ENCODE assay signal across 11 mouse cellular contexts in the genomic region with DNA sequence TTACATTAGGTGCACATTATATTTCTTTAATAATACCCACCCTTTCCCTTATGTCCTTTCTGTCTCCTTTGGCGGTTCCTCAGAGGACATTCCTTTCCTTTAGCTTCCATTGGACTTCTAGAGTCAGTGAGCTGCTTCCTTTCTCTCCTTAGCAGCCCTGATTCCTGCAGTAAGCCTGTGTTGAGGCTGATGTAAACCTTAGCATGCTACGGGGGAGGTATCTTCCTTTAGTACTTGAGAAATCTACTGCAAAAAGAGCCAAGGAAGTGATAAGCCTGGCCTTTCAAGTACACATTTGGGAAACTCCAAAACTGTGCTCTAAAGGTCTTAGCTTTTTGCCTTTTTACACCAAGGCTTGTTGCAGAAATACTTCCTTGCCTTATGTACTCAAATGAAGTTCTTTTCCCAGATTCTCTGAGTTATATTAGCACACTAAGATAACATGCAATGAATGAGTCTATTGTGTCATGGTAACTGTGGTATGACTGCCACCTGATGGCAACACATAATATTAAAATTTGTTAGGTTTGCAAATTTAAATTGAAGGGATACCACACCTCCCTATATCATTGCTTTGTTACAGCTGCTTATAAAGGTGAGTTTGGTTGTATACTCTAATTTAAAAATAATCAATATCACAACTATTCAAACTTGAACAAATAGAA. TPM values are rescaled to one million over a fixed set of nuclear protein-coding genes. Genes with fewer than 3 reads are reported as not detected.
DNase-seq lines count a peak whose midpoint lies in the region; ATAC-seq and TF ChIP-seq lines count a peak whose summit lies in the region.
"Had no signal": no experiment of that assay in that cellular context is flagged by ENCODE, and none has a peak within 500 bp of the region (broad histone marks: within the 10 kb centered on the region; RNA-seq: fewer than 3 reads in every experiment).

No protein-coding gene starts in this region.

- no peak overlapping the region for H3K4me3 ChIP-seq in gastrocnemius, adult 2 months
- H3K4me3 ChIP-seq in lung, embryonic 16.5 days (ENCODE audit: low read length), result no peak overlapping the region
- no peak overlapping the region for H3K4me3 ChIP-seq in kidney, embryonic 16.5 days (ENCODE audit: low read length)
- H3K4me3 ChIP-seq: heart, embryonic 15.5 days had no signal

- ATAC-seq in lung, embryonic 16.5 days (ENCODE audit: low read depth), result peak; percentile 51; the same call in 1 of the 2 replicates
- ATAC-seq in kidney, embryonic 16.5 days (ENCODE audit: low FRiP score, low TSS enrichment), result no peak
- ATAC-seq: Patski had no signal

- intact Hi-C loops in gastrocnemius, adult 2 months (cut with DNase I), result loop anchor here (5.0 kb wide), 1 partner anchor 207 kb away; no protein-coding TSS in a partner anchor
- intact Hi-C loops in gastrocnemius, postnatal 36 days (cut with DNase I), result loop anchor here (5.0 kb wide), 1 partner anchor 212 kb away; no protein-coding TSS in a partner anchor

- no peak overlapping the region for H3K9ac ChIP-seq in lung, embryonic 16.5 days (ENCODE audit: low read length)
- H3K9ac ChIP-seq in kidney, embryonic 16.5 days (replicated peaks; ENCODE audit: low read length), result no peak overlapping the region
- H3K9ac ChIP-seq: heart, embryonic 15.5 days had no signal

- TF ChIP-seq CTCF in gastrocnemius, adult 2 months (IDR thresholded peaks at IDR 0.05), result peak; percentile 46

- no peaks in the 10 kb centered on the region for H3K9me3 ChIP-seq in lung, embryonic 16.5 days (ENCODE audit: control insufficient read depth, low read length)
- no peaks in the 10 kb centered on the region for H3K9me3 ChIP-seq in kidney, embryonic 16.5 days (ENCODE audit: low read length)
- H3K9me3 ChIP-seq: heart, embryonic 15.5 days had no signal

- no peaks in the 10 kb centered on the region for H3K4me1 ChIP-seq in lung, embryonic 16.5 days (replicated peaks; ENCODE audit: control insufficient read depth, insufficient read depth, low read length)
- H3K4me1 ChIP-seq in kidney, embryonic 16.5 days (ENCODE audit: insufficient read depth, low read length), result no peaks in the 10 kb centered on the region
- H3K4me1 ChIP-seq: heart, embryonic 15.5 days had no signal

- H3K27me3 ChIP-seq in lung, embryonic 16.5 days (ENCODE audit: control insufficient read depth, insufficient read depth, low read depth, low read length), result no peaks in the 10 kb centered on the region
- no peaks in the 10 kb centered on the region for H3K27me3 ChIP-seq in kidney, embryonic 16.5 days (ENCODE audit: insufficient read depth, low read length)
- H3K27me3 ChIP-seq: heart, embryonic 15.5 days; Patski had no signal

- H3K4me2 ChIP-seq in lung, embryonic 16.5 days (ENCODE audit: low read depth, low read length), result no peak overlapping the region
- no peak overlapping the region for H3K4me2 ChIP-seq in kidney, embryonic 16.5 days (replicated peaks; ENCODE audit: low read depth, low read length)
- H3K4me2 ChIP-seq: heart, embryonic 15.5 days had no signal

- peaks cover 7% of the 10 kb centered on the region; the same call in 1 of the 2 replicates for H3K36me3 ChIP-seq in lung, embryonic 16.5 days (ENCODE audit: control insufficient read depth, insufficient read depth, low read length)
- H3K36me3 ChIP-seq in kidney, embryonic 16.5 days (ENCODE audit: insufficient read depth, low read length), result peaks cover 18% of the 10 kb centered on the region

- WGBS in lung, embryonic 16.5 days, result 60% methylated on average over 2 of the region's 2 CpGs
- WGBS in kidney, embryonic 16.5 days, result 94% methylated on average over 2 of the region's 2 CpGs

- no peak for DNase-seq in gastrocnemius, adult 2 months
- no peak for DNase-seq in gastrocnemius, postnatal 36 days
- no peak for DNase-seq in lung, adult 18-20 months
- peak; percentile 13 for DNase-seq in c-Kit-positive CD71-positive TER-119-negative erythroid progenitor cells, embryonic 14.5 days (ENCODE audit: low read depth)
- peak; percentile 26 for DNase-seq in retina, postnatal 1 day
- no peak for DNase-seq in neural tube, embryonic 10.5 days (ENCODE audit: extremely low spot score, low spot score)

- H3K27ac ChIP-seq in gastrocnemius, adult 2 months, result no peak overlapping the region
- H3K27ac ChIP-seq in lung, embryonic 16.5 days (ENCODE audit: low read length), result no peak overlapping the region
- no peak overlapping the region for H3K27ac ChIP-seq in kidney, embryonic 16.5 days (ENCODE audit: low read length)
- H3K27ac ChIP-seq: heart, embryonic 15.5 days; macrophage had no signal

RNA-seq across cellular contexts. Expression of gene Sdhaf4, which starts 28.4 kb away (rescaled TPM):
- total RNA-seq in gastrocnemius, adult 2 months (2021), result 10 to 100 TPM; 33.1 to 56.3 TPM
- total RNA-seq in gastrocnemius, postnatal 36 days (2021), result 10 to 100 TPM; 36.4 to 45.0 TPM
- polyA plus RNA-seq in lung, embryonic 16.5 days (2015; fragmentation: Nextera tagmentation; extraction: Ambion mirVana), result 69.0 and 74.0 TPM in 2 replicates
- 56.4 and 59.9 TPM in 2 replicates for polyA plus RNA-seq in kidney, embryonic 16.5 days (2015; fragmentation: Nextera tagmentation; extraction: Ambion mirVana)

Comparison
In these comparisons a context has a peak if more than half of its experiments do, and no peak if none do; other contexts are left out.
1. DNase-seq: peak in c-Kit-positive CD71-positive TER-119-negative erythroid progenitor cells, embryonic 14.5 days (single experiment) and retina, postnatal 1 day (single experiment); none in gastrocnemius, adult 2 months (single experiment), gastrocnemius, postnatal 36 days (0 of 2), lung, adult 18-20 months (0 of 2) and neural tube, embryonic 10.5 days (single experiment).